Mouse (Mus musculus): Measurements from ENCODE around the gene Nlgn2.

DNA sequence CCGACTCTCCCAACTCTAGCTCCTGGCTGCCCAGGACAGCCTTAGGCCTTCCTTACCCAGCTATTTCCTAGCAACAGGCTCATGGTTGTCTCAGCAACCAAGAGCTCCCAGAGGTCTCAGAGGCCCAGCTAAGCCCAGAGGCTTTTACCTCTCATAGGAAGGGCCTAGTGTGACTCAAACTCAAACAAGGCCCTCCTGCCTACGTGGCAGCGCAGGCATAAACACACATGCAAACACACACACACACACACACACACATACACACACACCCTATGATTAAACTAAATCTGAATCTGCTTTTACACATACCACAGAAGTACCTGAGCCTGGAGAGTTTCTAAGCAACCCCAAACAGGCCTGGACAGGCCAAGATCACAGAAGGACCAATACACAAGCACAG, 40.8 kb upstream of the Nlgn2 start:
- TF ChIP-seq EP300 (IDR thresholded peaks at IDR 0.05; ENCODE audit: low read depth in 1 of 2, low read length in 2 of 2) (no peak), NELFE (IDR thresholded peaks at IDR 0.05; ENCODE audit: low read depth, low read length) (no peak), GABPA (IDR thresholded peaks at IDR 0.05; ENCODE audit: low read depth, low read length) (no peak), CTCF (IDR thresholded peaks at IDR 0.05 in 2 of 3, conservative IDR thresholded peaks at IDR 0.05 in 1 of 3; ENCODE audit: control insufficient read depth in 1 of 3, insufficient read depth in 1 of 3, low read depth in 2 of 3, low read length in 3 of 3, poor library complexity in 1 of 3, severe bottlenecking in 1 of 3) (no peak), JUND (IDR thresholded peaks at IDR 0.05; ENCODE audit: low read depth, low read length) (no peak), ZC3H11A (IDR thresholded peaks at IDR 0.05; ENCODE audit: low read depth, low read length) (no peak)
